ENCODE assay signal across 8 mouse cellular contexts in genomic region chr8:120368814-120369649, GRCm38 (mm10).
A peak's percentile ranks its signal among the peaks of the same experiment; 100 is the strongest.
DNase-seq lines count a peak whose midpoint lies in the region; ATAC-seq and TF ChIP-seq lines count a peak whose summit lies in the region.

No protein-coding gene starts in this region.

- ATAC-seq in hindbrain, embryonic 11.5 days (ENCODE audit: low FRiP score), result peak; percentile 31; the same call in 1 of the 2 replicates
- ATAC-seq in lung, postnatal 0 days, result peak; percentile 85

- H3K27ac ChIP-seq in hindbrain, embryonic 11.5 days (ENCODE audit: low read depth, low read length), result peak overlapping the region; percentile 11; the same call in 1 of the 2 replicates
- H3K27ac ChIP-seq in lung, postnatal 0 days (ENCODE audit: low read length), result peak overlapping the region; percentile 45

- H3K9me3 ChIP-seq in hindbrain, embryonic 11.5 days (ENCODE audit: control insufficient read depth, low read length), result no peaks in the 10 kb centered on the region
- no peaks in the 10 kb centered on the region for H3K9me3 ChIP-seq in lung, postnatal 0 days (ENCODE audit: low read length)

- no peaks in the 10 kb centered on the region for H3K36me3 ChIP-seq in hindbrain, embryonic 11.5 days (ENCODE audit: control insufficient read depth, insufficient read depth, low read length)
- H3K36me3 ChIP-seq in lung, postnatal 0 days (ENCODE audit: insufficient read depth, low read length), result no peaks in the 10 kb centered on the region

- no peak overlapping the region for H3K4me3 ChIP-seq in hindbrain, embryonic 11.5 days (ENCODE audit: low read depth, low read length)
- no peak overlapping the region for H3K4me3 ChIP-seq in lung, postnatal 0 days (ENCODE audit: low read depth, low read length)

- TF ChIP-seq CTCF in lung, postnatal 0 days (IDR thresholded peaks at IDR 0.05), result peak; percentile 65

- no peaks in the 10 kb centered on the region for H3K27me3 ChIP-seq in hindbrain, embryonic 11.5 days (ENCODE audit: control insufficient read depth, insufficient read depth, low read length)
- H3K27me3 ChIP-seq in lung, postnatal 0 days (replicated peaks; ENCODE audit: insufficient read depth, low read length), result no peaks in the 10 kb centered on the region

- 33% methylated on average over 11 of the region's 11 CpGs for WGBS in hindbrain, embryonic 11.5 days
- 21% methylated on average over 11 of the region's 11 CpGs for WGBS in lung, postnatal 0 days

- H3K4me1 ChIP-seq in hindbrain, embryonic 11.5 days (replicated peaks; ENCODE audit: control insufficient read depth, insufficient read depth, low read length), result peaks cover 20% of the 10 kb centered on the region
- H3K4me1 ChIP-seq in lung, postnatal 0 days (ENCODE audit: insufficient read depth, low read depth, low read length), result peaks cover 18% of the 10 kb centered on the region

- H3K9ac ChIP-seq in hindbrain, embryonic 11.5 days (ENCODE audit: low read depth, low read length), result no peak overlapping the region
- no peak overlapping the region for H3K9ac ChIP-seq in lung, postnatal 0 days (replicated peaks; ENCODE audit: low read depth)

- peak; percentile 98 for DNase-seq in MN1 (ENCODE audit: low spot score)
- DNase-seq in cerebellum, adult 9-10 months, result peak; percentile 73
- peak; percentile 68 to 84 for DNase-seq in frontal cortex, adult 2 months (ENCODE audit: extremely low spot score in 1 of 2, low spot score in 1 of 2)
- DNase-seq in hindbrain, embryonic 11.5 days (ENCODE audit: low spot score), result no peak
- peak; percentile 87 to 90 for DNase-seq in layer of hippocampus, postnatal 10 days (ENCODE audit: low spot score in 2 of 2)
- peak; percentile 94 for DNase-seq in lung, postnatal 0 days (ENCODE audit: low spot score)
- DNase-seq in ovary, postnatal 36 days (ENCODE audit: low spot score), result peak; percentile 89
- peak; percentile 91 for DNase-seq in thymus, postnatal 25 days

- no peak overlapping the region for H3K4me2 ChIP-seq in hindbrain, embryonic 11.5 days (replicated peaks; ENCODE audit: low read depth, low read length)
- 0 out of 2 replicates have a peak overlapping the region, but pooled peaks have one; percentile 5 for H3K4me2 ChIP-seq in lung, postnatal 0 days (replicated peaks; ENCODE audit: low read depth, low read length)

- peak; percentile 46; the same call in 1 of the 2 replicates for TF ChIP-seq EP300 in lung, postnatal 0 days (IDR thresholded peaks at IDR 0.05)
